Mouse (Mus musculus): ENCODE data around the gene Xkrx.
"Not testable (repeated sequence)": the region's sequence is repeated elsewhere in the genome, so short reads cannot be mapped to it uniquely, and the experiment has no call there.

Xkrx gene

GRCm38 (mm10) chrX:134162043-134162720, at the start of gene Xkrx:
Gene Xkrx (minus strand): TSS chrX:134162076.
- peak; percentile 3 for DNase-seq (ENCODE audit: low spot score)

DNA sequence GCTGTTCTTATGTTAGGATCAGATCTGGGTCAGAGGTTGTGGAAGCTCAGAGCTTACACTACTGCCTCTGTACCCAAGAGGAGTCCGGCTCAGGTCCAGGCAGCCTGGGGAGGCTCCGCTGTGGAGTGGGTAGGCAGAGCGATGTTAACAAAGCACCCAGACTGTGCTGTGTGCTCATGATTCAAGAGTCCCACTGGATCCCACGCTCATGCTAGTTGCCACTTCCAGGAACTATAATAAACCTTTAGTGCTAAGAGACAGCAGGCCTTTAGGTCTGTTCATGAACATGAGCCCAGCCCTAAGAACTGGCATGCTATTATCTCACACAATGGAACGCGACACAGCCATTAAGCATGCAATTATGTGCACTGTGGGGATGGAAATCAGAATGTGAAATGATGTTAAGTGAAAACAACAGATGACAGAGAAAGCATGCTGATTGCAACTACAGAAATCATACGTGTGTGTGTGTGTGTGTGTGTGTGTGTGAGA, 49.3 kb upstream of the Xkrx start:
- no peak for DNase-seq (ENCODE audit: low spot score)

DNA sequence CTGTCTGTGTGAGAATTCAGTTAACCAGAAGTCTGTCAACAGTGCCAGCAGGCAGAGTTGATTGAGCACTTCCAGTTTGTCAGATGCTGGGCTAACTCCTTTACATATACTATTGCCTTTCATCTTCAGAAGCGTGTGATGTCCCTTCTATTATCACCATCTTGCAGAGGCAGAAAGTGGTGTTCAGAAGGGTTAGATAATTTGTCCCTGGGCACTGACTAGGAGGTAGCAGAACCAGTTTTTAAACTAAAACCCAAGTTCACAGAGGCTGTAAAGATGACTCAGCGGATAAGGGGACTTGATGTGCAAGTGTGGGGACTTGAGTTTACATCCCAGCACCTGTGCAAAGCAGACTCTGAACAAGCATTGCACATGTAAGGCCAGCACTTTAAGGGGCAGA, 46.6 kb upstream of the Xkrx start:
- DNase-seq (ENCODE audit: low spot score): no peak

DNA sequence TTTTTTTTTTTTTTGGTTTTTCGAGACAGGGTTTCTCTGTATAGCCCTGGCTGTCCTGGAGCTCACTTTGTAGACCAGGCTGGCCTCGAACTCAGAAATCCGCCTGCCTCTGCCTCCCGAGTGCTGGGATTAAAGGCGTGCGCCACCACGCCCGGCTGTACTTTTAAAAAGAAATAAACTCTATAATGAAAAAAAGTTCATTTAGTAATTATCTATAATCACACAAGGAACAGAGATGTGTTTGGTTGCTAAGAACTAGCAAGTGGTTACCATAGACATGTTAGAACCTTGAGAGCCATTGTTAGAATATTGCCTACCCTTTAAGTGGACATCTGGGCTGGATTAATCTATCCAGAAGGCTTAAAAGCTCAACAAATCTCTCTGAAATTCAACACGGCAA, 25.3 kb upstream of the Xkrx start, which contains the start of gene Arl13a:
Gene Arl13a (plus strand): TSS at position 301 of the 400 bp plus-strand sequence.
- DNase-seq (ENCODE audit: low spot score): not testable (repeated sequence)

- DNase-seq (ENCODE audit: low spot score): no peak
These were observed 12.8 kb upstream of the Xkrx start for GRCm38 (mm10) chrX:134174699-134175098.

DNA sequence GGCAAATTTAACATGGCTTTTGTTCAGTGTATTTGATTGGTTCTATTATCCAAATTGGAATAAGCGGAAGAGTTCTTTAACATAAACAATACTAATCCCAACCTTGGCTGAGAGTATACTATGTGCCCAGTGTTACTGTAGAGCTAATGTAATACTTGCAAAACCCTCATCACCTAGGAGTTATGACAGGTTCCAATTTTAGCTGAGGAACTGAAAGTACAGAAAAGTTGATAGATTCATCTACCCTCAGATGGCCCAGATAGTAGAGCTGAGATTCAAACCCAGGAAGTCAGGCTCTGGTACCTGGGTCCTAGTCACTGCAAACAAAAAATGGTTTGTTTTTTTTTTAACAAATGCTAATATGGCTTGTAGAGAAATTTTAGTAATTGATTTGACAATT, 8.7 kb upstream of the Xkrx start:
- DNase-seq (ENCODE audit: low spot score): no peak

DNA sequence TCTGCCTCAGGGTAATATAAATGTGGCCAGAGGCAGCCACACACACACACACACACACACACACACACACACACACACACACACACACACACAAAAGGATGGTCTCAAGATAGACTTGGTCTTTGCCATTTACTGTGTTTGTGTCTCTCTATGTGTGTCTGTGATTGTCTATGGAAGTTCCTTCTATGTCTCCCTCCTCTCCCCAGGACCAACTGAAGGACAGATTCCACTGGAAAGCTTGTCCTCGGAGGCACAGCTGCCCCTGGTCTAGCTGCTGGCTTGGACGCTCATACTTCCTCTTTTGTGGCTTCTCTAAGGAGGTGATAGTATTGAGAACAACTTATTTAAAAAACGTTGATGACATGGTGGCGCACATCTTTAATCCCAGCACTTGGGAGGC, 1.6 kb upstream of the Xkrx start:
- DNase-seq (ENCODE audit: low spot score): no peak

GRCm38 (mm10) chrX:134162826-134163225, 950 bp upstream of the Xkrx start:
- DNase-seq (ENCODE audit: low spot score): peak; percentile 1

GRCm38 (mm10) chrX:134160442-134160841, 1.4 kb downstream of the Xkrx start:
- DNase-seq (ENCODE audit: low spot score): no peak

DNA sequence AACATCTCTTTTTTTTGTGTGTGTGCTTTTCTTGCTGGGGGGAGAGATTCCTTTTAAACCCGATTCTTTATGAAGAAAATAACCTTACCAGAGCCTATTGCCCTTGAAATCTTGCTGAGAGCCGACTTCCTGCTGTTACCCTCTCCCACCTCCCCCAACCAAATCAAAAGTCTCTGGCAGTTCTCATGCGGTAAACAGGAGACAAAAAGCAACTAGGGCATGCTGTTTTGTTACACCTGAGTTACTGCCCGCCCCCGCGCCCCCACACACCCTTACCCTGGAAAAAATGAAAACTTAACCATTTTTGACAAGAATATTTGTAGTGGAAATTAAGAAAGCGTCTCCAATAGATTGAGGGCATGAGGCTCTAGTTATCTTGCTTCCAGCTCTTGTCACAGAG, 3.7 kb downstream of the Xkrx start:
- DNase-seq (ENCODE audit: low spot score): no peak

DNA sequence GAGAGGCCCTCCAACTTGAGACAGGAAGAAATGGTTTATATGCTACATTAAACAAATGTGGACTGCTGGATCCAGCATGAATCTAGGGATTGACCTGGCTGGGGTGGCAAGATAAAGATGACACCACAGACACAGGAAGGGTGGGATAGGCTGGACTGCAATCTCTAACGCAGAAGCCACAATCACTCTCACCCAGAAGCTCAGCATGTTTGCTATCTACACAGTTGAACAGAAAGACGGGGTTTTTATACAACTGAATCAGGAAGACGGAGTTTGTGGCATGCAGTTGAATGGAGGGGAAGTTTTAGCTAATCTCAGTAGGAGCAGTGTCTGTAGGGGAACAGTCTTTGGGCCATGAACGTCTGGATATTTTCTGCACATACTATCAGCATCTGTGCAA, 19.9 kb downstream of the Xkrx start:
- no peak for DNase-seq (ENCODE audit: low spot score)

DNA sequence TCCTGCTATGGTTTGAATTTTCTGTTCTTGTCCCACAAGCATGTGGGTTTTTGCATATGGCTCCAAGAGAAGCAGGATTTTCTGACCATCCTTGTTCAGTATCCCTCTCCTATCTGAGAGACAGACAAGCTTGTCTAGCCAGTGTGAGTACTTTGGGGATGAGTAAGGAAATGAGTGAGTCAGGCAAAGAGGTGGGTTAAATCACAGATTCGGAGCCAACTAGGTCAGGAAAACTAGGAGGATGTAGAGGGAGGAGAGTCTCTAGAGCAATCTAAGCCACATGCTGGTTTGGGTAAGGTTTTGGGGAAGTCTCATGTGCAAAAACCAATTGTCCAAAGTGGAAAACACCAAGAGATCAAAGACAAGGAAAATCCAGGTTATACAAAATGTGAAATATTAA, 20.3 kb downstream of the Xkrx start:
- DNase-seq (ENCODE audit: low spot score): no peak

GRCm38 (mm10) chrX:134140024-134140423, 21.9 kb downstream of the Xkrx start:
- DNase-seq (ENCODE audit: low spot score): no peak

DNA sequence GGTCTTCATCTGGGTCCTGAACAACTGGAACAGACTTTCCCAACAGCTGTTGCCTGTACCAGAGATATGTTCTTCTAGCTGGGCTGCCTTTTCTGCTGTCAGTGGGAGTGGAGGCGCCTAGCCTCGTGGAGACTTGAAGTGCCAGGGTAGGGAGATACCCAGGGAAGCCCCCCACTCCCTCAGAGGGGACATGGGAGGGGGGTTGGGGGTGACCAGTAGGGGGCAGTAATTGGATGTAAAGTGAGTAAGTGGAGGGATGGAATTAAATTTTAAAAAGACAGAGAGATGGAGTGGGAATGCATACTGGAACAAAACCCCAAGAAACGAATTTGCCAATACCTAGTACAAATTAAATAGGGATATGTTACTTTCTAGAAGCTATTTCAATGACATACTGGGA, 28.1 kb downstream of the Xkrx start:
- DNase-seq (ENCODE audit: low spot score): peak; percentile 7

- DNase-seq (ENCODE audit: low spot score): peak; percentile 51
These were observed 29.6 kb downstream of the Xkrx start for GRCm38 (mm10) chrX:134132295-134132694.

GRCm38 (mm10) chrX:134128549-134128948, 33.3 kb downstream of the Xkrx start:
- no peak for DNase-seq (ENCODE audit: low spot score)

DNA sequence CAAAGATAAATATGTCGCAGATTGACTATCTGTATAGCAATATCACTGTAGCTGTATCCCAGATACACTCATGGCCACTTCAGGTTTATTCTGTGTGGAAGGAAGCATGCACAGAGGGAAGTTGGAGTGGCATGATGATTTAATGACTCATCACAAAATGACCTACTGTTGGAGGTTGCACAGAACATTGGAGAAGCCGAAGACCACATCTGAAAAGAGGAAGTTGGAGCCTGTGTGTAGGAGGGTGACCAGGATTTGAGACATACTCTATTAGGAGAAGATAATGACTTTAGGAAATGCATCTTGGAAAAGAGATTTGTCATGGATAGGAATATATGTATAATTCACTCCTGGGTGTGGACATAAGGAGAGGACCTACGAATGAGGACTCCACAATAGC, 45.5 kb downstream of the Xkrx start:
- DNase-seq (ENCODE audit: low spot score): no peak

DNA sequence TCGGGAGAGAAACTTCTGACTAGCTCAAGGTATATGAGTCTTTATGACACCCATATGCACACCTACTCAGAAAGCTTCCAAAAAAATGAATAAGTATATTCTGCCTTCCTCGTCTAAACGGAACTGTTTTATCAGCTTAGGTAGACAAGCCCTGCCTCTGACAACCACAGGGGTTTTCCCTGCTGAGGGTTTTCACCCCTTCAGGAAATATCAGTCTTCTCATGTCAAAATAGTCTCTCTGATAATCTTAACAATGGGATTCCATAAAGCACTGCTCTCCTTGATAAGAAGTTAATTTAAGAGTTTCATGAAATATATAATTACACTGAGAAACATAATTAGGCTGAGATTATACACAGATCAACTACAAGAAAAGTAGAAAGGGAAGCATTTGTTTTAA, 50.1 kb downstream of the Xkrx start:
- no peak for DNase-seq (ENCODE audit: low spot score)

- DNase-seq (ENCODE audit: low spot score): no peak
These were observed 59.2 kb downstream of the Xkrx start for GRCm38 (mm10) chrX:134102641-134103040.

Measured in embryo, embryonic 10.5 days (tissue).